Mouse (Mus musculus): ENCODE measurements around the gene Arl16. TPM values are rescaled to one million over a fixed set of nuclear protein-coding genes. Genes with fewer than 3 reads are reported as not detected.
A peak's percentile ranks its signal among the peaks of the same experiment; 100 is the strongest.

Arl16 gene
- total RNA-seq, 2 experiments from 2014 or later, result 10.1 to 12.0 TPM

DNA sequence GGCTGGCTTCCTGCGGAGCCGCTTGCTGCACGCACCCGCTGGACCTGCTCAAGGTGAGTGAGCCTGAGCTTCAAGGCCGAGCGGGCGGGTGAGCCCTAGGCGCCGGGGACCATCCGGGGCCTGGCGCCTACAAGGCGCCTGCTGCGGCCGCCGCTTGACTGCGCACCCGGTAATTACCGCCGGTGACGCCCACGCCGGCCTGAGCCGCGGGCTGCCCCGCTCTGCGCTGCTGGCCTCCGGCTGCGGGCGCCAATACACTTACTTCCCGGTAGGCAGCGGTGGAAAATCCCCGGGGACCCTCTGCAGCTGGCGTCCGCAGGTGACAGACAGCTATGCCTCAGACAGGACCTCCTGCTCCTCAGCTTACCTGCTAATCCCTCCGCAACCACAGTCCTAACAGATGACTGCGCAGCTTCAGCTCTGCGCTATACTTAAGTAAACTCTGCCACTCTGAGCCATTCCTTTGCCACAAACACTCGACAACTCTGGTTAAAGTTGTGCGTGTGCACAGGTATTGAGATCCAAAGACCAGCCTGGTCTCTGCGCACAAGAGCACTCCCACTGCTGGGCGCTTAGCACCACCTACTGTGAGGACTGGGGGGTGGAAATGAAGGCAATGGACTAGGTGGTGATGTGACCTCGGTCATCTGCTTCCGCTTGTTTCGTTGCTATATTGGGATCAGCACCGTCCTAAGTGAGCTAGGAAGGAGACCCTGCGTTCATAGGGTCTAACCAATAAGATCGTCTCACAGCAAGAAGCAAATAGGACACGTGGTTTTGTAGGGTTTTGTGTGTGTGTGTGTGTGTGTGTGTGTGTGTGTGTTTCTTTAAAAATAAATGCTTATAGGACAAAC, 24.8 kb upstream of the Arl16 start:
- DNase-seq, result peak; percentile 55 to 57

DNA sequence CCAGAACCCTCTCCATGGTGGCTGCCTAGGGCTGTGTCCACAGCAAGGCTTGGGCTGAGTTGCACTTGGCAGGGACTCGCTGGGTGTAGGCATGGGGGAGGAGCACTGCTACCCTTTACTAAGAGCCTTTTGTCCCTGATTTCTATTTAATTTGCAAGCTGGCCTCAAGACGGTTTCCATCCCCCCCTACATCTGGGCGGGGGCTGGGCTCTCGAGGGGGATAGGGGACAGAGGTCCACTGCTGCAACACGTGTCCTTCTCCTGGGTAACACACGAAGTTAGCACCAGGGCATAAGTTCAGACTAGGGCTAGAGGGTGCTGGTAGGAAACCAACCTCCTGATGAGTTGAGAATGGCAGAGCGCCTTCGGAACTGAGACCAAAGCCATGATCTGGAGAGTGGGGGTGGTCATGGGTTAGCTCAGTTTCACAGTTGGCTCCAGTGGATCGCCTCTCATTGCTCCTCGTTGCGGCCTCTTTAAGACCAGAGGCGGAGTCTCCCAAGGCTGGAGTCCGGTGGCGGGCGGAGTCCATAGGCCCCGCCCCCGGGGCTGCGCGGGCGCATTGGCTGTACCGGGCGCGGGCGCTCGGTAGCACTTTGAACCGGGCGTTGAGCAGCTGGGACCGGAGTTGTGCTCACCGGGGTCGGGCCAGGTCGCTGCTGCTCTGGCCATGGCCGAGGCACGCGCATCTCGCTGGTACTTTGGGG, 24.1 kb upstream of the Arl16 start, which contains the start of gene Slc25a10:
Gene Slc25a10, plus strand, starts transcription at position 524 of the 707 bp plus-strand sequence.
- peak; percentile 92 to 93 for DNase-seq

DNA sequence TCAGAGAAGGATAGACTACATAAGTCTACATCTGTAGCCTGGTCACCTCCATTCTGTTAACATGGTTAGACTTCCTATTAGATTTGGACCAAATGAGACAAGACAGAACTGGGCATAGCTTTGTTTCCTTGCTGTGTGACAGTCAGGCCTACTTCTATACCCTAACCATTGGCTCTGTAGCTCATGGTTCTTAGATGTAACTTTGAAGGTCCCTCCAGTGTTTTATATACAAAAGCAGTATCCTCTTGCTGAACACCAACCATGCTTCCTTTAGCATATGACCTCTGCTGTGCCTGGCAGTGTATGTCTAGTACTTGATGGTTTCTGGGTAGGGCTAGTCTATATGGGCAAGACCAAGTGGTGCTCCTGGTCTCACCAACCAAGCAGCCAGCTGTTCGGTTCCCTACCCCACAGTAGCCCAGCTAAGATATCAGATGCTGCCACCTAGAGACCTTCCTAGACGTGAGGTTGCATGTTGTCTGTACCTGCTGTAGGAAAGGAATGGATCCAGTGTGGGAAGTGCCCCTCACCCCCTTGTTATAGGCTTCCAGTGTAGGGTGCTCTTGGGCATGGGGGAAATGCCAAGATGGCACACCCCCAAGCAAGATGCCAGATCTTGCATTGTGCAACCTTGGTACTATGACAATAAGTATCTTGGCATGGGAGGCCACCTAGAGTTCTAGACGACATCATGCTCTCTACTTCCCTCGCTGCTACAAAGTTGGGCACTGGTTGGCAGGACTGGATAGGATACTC, 23.1 kb upstream of the Arl16 start:
- no peak for DNase-seq

DNA sequence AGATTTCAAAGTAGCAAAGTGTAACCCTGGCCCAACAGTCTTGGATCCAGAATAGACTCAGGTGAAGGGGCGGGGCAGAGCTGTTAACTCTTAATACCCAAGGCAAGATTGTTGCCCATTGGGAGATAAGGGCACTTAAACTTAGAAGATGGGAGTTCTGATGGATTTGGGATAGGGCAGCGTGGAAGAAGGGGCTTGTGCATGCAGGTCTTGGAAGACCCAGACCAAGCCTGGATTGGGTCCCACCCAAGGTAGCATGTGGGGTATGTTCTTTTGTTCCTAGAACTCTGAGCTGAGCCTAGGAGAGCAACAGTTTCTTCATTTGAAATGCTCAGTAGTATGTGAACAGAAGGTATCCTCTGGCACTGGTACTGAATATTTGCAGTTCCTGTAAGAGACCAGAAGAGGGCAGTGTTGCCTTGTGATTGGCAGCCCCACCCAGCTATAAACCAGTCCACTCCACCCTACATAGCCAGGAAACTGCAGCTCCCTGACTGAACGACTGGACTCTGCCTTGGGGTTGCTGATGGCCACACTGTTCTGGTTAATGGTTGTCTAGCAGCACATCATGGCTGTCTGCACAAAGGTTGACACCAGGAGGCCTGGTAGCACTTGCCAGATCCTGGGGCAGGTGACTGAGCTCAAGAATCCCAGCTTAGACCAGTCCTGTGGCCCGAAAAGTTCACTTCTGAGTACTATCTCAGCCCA, 21.8 kb upstream of the Arl16 start:
- peak; percentile 80 to 82 for DNase-seq

DNA sequence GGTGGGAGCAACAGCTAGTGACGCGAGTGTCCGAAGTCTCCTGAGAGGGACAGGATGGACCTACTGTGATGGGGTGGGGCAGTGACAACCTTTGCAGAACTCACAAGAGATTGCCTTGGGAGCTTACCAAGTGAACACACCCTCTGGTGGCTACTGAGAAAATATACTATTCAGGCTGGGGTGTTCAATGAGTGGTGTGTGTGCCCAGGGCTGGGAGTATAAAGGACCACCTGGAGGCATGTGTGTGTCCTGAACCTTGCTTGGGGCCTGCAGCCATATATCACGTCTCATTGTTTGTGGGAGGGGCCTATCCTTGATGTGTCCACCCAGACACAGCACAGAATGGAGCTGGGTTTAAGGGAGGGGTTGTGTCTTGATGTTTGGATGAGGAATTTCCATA, 21.1 kb upstream of the Arl16 start:
- no peak for DNase-seq

DNA sequence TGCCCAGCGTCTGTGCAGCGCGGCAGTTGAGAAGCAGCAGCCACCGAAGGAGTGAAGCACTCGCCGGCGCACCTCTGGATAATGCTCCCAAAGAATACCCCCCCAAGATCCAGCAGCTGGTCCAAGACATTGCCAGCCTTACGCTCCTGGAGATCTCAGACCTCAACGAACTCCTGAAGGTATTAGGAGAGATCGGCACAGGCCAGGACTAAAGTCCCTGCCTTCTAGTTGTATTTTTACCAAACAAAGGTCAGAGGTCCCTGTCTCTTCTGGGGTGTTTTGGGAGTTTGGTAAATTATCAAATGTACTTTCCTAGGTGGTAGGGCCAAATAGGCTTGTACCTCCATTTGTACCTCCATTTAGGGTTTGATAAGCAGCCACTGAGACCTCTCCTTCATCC, 17.8 kb upstream of the Arl16 start:
- DNase-seq, result no peak

DNA sequence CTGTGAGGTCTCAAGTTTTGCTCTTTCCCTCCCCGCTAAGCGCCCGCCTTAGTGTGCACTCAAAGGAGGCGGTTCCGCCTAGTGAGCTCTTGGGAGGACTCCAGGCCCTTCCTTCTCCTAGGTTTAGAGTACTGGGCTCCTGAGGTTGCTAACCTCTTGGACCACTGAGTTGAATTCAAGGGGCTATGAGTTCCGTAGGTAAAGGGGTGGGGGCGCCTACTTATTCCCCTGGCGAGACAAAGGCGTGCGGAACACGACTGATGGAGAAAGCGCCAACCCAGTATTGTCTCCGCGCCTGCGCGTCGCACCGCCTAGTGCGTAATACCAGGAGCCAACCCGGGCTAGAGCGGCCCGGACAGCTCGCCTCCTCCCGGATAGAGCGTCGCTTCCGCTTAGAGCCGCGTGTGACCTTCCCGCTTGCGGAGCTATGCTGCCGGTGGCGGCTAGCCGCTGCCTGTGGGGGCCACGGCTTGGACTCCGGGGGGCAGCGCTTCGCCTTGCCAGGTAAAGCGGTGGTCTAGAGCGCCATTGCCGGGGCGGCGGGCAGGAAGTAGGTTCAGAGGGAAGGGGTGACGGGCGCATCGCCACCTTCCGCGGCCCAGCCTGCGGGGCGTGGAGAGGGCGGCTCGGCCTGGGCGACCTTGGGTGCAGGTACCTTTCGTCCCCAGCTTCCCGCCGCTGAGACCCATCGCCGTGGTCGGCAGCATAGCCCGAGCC, 17.0 kb upstream of the Arl16 start, which contains the start of gene Mrpl12:
Gene Mrpl12, plus strand, starts transcription at position 349 of the 717 bp plus-strand sequence.
- peak; percentile 94 to 95 for DNase-seq

DNA sequence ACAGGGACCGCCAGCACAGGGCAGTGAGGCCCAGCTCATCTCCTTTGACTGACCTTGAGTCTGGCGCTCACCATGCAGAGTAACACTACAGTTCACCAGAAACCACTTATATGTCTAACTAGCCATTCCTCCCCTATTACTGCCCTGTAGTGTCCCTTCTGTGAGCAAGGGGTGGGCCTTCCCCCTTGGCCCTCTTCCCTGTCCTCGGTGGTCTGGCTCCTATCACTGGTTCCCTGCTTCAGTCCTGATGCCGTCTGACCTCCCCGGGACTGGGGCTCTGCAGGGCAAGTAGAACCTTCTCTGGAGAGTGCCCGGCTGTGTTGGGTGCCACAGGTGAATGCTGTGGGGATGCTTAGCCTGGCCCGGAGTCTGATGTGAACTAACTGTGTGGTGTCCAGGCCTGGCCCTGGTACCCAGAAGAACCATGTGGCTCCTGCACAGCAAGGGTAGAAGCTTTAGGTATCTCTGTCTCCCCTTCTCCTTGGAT, 16.1 kb upstream of the Arl16 start:
- DNase-seq, result no peak

DNA sequence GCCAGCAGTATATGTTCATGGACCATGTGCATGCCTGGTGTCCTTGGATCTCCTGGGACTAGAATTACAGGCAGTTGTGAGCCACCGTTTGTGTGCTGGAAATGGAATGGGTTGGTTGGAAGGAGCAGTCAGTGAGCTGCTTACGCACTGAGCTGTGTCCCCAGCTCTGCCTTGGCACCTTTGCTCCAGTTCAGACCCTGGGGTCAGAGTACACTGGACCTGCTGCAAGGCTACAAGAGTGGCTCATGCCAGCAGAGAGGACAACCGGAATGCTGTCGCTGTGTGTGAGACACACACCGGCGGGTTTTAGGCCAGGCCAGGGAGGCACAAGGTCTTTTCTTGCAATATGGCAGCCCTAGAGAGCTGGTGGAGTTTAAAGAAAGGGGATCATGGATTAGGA, 4.6 kb upstream of the Arl16 start:
- DNase-seq, result no peak

DNA sequence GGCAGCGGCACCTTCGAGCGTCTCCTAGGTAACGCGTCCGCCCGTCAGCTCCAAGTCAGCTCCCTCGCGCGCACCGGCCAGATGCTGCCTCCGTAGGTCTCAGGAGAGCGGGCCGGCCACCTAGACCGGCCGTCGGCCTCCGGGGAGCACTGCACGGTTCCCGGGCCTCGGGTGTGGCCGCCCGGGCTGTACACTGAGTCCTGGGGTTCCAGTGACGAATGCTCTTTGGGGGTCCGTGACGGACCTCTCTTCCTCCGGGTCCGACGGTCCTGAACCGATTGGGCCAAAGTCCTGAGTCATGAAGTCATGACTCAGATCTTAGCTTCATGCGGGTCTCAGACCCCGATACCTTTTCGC, 307 bp upstream of the Arl16 start:
- no peak for DNase-seq

DNA sequence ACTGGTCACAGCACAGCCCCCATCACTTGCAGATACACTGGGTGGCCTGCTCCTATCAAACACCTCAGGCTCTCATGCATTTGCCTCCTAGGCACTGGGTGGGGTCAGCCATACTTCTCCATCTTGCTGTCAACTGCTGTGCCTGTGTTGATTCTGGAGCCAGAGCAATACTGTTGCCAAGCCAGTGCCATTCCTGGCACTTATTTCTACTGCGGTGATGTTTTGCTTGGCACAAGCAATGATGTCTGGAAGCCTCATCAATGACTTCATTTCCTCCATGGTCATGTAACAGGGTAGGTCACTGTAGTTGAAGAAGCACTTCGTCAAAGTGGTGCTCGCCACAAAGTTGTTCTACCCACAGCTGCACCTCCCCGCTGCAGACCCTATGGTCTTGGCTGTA, 1.9 kb downstream of the Arl16 start:
- DNase-seq, result peak in 1 of 2 experiments; percentile 23

DNA sequence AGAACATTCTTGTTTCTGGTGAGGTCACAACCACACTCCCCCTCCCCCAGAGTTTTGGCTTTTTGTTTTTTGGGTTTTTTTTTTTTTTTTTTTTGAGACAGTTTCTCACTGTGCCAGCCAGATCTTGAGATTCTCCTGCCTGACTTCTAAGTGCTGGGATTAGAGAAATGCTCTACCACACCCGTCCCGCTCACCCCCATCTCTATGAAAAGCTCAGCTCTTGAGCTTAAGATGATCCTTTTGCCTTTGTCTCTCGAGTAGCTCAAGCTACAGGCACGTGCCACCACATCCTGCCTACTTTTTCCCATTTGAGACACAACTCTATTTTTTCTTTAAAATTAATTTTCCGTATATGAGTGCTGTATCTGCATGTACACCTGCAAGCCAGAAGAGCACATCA, 3.0 kb downstream of the Arl16 start:
- DNase-seq, result no peak

DNA sequence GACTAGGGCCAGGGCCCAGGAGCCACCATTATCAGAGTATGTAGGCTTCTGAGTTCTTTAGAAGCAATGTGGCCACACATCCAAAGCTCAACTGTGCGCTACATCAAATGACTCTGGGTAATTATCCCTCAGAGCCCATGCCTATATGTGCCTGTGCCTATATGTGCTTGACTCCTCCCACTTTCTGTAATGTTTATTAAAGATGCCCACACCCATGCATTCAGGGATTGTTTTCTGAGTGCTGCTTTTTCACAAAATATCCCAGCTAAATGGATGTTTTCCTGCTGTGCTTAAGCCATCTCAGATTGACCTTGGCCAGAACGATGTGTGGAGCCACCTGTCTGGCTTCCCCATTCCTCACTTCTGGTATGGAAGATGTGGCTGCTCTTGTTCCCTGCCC, 3.9 kb downstream of the Arl16 start:
- no peak for DNase-seq

DNA sequence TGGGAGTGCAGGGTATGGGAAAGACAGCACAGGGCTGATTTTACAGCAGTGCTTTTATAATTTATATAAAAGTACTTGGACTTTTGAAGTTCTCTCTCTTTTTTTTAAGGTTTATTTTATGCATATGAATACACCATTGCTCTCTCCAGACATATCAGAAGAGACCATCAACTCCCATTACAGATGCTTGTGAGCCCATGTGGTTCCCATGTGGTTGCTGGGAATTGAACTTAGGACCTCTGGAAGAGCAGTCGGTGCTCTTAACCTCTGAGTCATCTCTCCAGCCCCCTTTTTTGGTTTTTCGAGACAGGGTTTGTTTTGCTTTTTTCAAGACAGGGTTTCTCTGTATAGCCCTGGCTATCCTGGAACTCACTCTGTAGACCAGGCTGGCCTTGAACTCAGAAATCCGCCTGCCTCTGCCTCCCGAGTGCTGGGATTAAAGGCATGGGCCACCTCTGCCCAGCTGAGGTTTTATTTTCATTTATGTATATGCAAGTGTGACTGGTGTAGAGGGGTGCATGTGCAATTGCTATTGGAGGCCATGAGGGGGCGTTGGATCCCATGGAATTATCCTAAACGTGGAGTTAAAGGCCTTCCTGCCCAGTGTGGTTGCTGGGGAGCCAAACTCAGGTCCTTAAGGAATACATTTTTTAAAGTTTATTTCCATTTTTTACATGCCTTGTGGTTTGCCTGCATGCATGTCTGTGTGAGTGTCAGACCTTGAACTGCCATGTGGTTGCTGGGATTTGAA, 8.4 kb downstream of the Arl16 start:
- DNase-seq, result no peak

DNA sequence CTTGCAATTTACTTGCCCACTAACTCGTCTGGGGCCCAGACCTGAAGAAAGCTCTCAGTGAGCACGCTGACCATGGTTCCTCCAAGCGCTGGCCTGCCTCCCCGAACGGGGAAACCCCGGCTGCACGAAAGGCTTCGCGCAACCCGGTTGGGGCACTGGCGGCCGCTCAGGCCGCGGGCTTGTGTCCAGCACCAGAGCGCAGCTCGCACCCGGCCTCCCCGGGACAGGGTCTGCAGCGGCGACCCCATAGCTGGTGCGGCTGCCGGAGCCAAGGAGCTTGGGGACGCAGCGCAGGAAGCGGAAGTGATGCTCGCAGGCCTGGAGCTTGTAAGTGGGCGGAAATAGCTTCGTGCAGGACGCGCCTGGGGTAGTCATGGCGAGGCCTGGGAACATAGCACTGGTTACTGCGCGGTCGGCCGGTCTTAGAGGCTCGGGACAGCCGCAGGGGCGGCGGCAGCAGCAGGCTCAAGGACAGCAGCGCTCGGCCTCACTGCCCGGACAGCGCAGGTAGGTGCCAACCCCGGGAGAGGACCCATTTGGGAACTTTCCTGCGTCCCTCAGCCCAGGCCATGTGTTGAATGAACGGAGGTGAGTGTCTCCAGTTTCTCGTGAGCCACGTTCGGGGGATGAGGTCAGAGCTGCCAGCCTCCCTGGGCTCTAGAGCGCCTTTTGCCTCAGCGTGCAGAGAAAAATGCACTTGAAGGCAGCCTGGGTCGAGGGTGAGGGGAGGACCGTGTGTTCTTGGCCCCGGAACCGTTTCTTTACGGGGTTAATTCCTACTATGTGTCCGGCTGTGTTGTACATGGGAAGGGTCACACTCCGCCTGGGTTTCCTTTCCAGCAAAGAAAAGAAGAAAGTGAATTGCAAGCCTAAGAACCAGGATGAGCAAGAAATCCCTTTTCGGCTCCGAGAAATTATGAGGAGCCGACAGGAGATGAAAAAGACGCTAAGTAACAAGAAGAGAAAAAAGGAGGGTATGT, 9.3 kb downstream of the Arl16 start, which contains the start of the genes Oxld1 and Ccdc137:
Gene Oxld1, minus strand, starts transcription at position 297 of the 980 bp plus-strand sequence.
Gene Ccdc137, plus strand, starts transcription at position 344 of the 980 bp plus-strand sequence.
- DNase-seq, result peak; percentile 84 to 86

DNA sequence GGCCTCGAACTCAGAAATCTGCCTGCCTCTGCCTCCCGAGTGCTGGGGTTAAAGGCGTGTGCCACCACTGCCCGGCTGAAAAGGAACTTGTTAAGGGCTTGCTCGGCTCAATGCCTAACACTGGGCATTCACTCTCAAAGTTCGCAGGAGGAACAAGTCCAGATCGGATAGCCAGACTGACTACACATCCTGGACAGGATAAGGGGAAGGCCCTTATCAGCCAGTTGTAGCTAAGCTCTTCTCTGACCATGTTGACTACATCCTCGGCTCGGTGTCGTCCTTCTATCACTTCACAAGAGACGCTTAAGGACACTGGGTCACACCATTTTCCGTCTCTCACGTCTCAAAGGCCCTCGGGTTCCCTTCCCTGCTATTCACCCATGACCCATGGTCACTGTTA, 10.0 kb downstream of the Arl16 start:
- no peak for DNase-seq

DNA sequence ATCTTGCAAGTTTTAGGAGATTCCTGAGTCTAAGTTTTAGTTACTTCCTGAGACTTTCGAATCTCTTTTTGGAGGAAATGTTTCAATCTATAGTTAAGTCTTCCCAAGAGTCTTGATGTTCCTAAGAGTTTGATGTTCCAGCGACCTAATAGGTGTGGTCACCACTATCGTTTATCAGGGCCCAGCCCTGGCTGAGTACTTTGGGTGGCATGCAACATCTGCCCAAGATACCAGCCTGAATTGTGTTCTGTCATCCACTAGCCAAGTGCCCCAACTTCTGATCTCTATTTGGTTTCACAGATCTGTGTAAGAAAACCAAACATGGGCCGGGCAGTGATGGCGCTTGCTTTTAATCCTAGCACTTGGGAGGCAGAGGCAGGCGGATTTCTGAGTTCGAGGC, 12.0 kb downstream of the Arl16 start:
- no peak for DNase-seq

DNA sequence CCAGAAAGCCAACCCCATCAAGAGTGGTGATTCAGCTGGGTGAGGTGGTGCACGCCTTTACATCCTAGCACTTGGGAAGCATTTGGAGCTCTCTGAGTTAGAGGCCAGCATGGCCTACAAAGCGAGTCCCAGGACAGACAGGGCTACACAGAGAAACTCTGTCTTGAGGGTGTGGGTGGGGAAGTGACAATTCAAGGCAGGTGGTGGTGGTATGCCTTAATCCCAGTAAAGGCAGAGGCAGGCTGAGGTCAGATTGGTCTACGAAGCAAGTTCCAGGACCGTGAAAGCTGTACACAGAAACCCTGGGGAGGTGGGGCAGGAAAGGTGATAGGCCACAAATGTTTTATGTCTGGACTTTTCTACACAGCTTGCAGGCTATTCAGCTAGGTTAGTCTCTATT, 12.4 kb downstream of the Arl16 start:
- DNase-seq, result no peak

DNA sequence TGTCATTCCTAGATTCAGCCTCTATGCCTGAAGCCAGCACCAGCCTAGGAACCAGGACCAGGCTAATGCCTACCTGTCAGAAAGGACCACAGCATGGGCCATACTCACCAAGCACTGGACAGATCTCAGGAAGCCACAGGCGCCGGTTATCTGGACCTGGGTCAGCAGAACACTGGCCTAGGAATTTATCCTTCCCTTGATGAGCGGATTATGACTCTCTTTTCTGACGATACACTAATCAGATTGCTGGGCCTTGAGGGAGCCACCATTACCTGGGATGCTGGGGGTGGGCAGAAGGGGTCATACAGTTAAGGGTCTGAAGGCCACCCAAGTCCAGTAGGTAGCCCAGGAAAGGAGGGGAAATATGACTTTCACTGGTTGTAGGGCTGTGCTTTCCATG, 14.1 kb downstream of the Arl16 start, which contains the start of gene Pde6g:
Gene Pde6g, minus strand, starts transcription at position 195 of the 400 bp plus-strand sequence.
- DNase-seq, result no peak
